Mouse (Mus musculus): ENCODE measurements at regions not wholly inside any gene's neighbourhood (a gene's known extent, or its start where the extent isn't known, plus 50 kb on each side); places are given as distances from the start of the nearest gene placed in this dataset.

- no peaks in the 10 kb centered on the region for H3K27me3 ChIP-seq (replicated peaks)
- no peaks in the 10 kb centered on the region for H3K9me3 ChIP-seq (replicated peaks)
- no peaks in the 10 kb centered on the region for H3K36me3 ChIP-seq
- H3K4me2 ChIP-seq = no peak overlapping the region
- no peak overlapping the region for H3K27ac ChIP-seq
- no peaks in the 10 kb centered on the region for H3K4me1 ChIP-seq
- no peak for ATAC-seq
- no peak overlapping the region for H3K9ac ChIP-seq
- WGBS (ENCODE audit: insufficient replicate concordance) = 48% methylated on average over 14 of the region's 14 CpGs
- no peak overlapping the region for H3K4me3 ChIP-seq
Measured at GRCm38 (mm10) chr15:31753578-31754281, 152.1 kb downstream of the Fam173b start.

DNA sequence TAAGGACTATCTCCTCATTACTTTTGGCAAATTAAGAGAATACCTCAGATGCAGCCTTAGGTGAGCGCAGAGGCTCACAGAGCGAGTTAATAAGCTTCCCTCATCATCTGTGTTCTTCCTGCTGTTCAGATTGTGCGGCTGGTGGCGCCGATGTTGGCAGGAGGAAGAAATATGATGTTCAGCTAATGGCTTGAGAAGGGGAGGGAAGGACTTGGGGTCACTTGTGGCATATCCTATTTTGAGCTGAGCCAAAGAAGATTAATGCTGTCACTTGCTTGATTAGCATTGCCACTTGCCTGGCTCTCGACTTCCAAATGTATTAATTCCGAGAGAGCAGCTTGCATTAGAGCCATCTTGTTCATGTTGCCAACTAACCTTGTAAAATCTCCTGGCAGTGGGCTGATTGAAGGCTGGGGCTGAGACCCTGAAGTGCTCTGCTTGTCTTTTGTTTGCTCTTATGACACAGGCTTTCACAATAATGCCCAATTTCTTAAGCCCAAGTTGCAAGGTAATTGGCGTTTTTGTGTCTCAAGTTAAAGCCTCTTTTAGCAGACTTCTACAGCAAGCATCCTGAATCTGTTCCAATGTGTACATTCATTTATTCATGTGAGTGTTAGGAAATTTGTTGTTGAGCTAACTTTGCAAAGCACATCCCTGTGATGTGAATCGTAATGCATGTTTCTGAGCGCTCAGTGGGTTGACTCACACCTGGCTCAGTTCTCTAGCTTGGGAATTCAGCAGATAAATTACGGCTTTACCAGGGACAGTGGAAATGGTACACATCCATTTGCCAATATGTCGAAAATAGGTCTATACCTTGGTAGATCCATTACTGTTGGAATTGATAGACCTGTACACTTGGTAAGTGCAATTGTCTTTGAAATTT is 167.6 kb downstream of the Fam173b start:
- Histone ChIP-seq H3K4me2 (no peak overlapping the region), H3K27me3 (replicated peaks) (no peaks in the 10 kb centered on the region), H3K4me1 (no peaks in the 10 kb centered on the region), H3K9ac (no peak overlapping the region), H3K27ac (no peak overlapping the region), H3K9me3 (replicated peaks) (no peaks in the 10 kb centered on the region), H3K4me3 (no peak overlapping the region), H3K36me3 (no peaks in the 10 kb centered on the region)
- WGBS (ENCODE audit: insufficient replicate concordance) = 66% methylated on average over 12 of the region's 12 CpGs
- no peak for ATAC-seq

DNA sequence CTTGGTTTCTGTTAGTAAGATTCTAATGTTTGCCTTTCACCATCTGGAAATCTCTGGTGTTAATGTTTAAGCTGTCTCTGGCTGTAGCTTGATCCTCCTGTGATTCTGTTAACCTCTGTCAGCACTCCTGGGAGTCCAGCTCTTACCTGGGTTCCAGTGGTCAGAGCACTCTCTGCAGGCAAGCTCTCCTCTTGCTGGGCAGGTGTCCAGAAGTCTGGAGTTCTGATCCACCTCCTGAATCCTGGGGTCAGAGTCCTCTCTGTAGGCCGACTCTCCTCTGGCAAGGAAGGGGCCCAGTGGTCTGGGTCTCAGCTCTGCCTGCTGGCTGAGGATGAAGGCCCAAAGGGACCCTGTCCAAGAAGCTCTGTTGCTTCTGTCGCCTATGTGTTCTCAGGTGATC is 181.4 kb downstream of the Fam173b start:
- H3K4me3 ChIP-seq = no peak overlapping the region
- no peaks in the 10 kb centered on the region for H3K4me1 ChIP-seq
- H3K27me3 ChIP-seq (replicated peaks) = no peaks in the 10 kb centered on the region
- WGBS (ENCODE audit: insufficient replicate concordance) = 62% methylated on average over 2 of the region's 2 CpGs
- no peak overlapping the region for H3K27ac ChIP-seq
- H3K9ac ChIP-seq = no peak overlapping the region
- H3K4me2 ChIP-seq = no peak overlapping the region
- ATAC-seq = no peak
- H3K9me3 ChIP-seq (replicated peaks) = peaks cover 9% of the 10 kb centered on the region; the same call in 1 of the 2 replicates
- no peaks in the 10 kb centered on the region for H3K36me3 ChIP-seq

DNA sequence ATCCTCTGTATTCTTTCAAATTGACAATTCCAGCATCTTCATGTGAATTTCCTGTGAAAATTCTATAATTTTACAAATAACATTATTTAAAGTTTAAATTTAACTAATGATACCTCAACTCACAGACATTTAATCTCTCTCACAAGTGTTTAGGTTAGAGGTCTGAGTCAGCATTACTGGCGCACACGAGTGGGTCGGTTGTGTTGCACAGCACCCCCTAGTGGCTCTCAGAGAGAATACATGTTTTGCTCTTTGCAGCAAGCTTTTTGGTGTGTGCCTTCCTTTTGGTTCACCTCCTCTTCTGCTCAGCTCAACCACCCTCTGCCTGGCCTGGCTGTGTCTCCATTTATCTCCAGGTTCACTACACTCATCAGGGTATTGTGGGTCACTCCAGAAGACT is 183.4 kb downstream of the Fam173b start:
- no peak for ATAC-seq
- H3K4me2 ChIP-seq = no peak overlapping the region
- 66% methylated on average over 3 of the region's 3 CpGs for WGBS (ENCODE audit: insufficient replicate concordance)

DNA sequence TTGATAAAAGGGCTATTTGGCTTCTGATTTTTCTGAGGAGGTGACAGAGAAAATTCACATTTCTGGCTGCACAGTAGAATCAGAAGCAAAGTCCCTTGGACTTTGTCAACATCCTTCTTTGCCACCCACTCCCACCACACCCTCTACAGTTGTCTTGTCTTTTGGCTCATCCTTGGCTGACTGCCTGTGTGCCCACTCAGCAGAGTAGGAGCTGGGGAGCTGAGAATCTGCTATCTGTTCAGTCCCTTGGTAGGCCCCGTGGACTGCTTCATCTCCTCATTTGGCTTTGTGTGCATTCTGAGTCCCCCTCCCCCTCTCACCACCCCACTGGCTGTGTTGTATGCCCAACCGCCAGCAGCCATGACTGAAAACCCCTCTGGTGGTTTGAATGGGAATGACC is 197.2 kb downstream of the Fam173b start:
- 58% methylated on average over 2 of the region's 2 CpGs for WGBS (ENCODE audit: insufficient replicate concordance)
- Histone ChIP-seq H3K9me3 (replicated peaks) (no peaks in the 10 kb centered on the region), H3K4me2 (no peak overlapping the region), H3K27me3 (replicated peaks) (no peaks in the 10 kb centered on the region), H3K36me3 (no peaks in the 10 kb centered on the region), H3K4me1 (no peaks in the 10 kb centered on the region), H3K9ac (no peak overlapping the region), H3K27ac (no peak overlapping the region), H3K4me3 (no peak overlapping the region)
- ATAC-seq = no peak

More for the DNA sequence above, 183.4 kb downstream of the Fam173b start:
- Histone ChIP-seq H3K36me3 (no peaks in the 10 kb centered on the region), H3K4me3 (no peak overlapping the region), H3K4me1 (no peaks in the 10 kb centered on the region), H3K27ac (no peak overlapping the region), H3K9me3 (replicated peaks) (peaks cover 9% of the 10 kb centered on the region; the same call in 1 of the 2 replicates), H3K27me3 (replicated peaks) (no peaks in the 10 kb centered on the region), H3K9ac (no peak overlapping the region)

DNA sequence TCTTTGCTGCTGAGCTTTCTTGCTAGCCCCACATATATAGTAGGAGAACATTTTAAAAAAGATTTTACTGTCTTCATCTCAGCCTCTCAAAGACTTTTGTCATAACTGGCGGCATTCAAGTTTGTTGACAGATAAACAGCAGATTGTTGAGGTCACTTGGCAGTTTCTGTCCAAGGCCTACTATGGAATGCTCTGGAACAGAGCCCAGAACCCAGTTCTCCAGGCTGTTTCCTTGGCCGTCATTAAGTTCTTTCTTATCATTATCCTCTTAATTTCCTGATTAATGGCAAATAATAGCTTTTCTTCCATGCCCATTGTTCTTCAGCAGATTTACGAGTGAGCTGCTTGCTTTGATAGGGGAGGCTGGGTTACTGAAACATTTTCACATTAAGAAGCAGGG is 203.9 kb downstream of the Fam173b start:
- Histone ChIP-seq H3K4me3 (no peak overlapping the region), H3K9me3 (replicated peaks) (no peaks in the 10 kb centered on the region), H3K27me3 (replicated peaks) (no peaks in the 10 kb centered on the region), H3K4me1 (no peaks in the 10 kb centered on the region), H3K36me3 (no peaks in the 10 kb centered on the region), H3K4me2 (no peak overlapping the region), H3K27ac (no peak overlapping the region), H3K9ac (no peak overlapping the region)
- WGBS (ENCODE audit: insufficient replicate concordance) = 57% methylated on average over 3 of the region's 3 CpGs
- ATAC-seq = no peak

DNA sequence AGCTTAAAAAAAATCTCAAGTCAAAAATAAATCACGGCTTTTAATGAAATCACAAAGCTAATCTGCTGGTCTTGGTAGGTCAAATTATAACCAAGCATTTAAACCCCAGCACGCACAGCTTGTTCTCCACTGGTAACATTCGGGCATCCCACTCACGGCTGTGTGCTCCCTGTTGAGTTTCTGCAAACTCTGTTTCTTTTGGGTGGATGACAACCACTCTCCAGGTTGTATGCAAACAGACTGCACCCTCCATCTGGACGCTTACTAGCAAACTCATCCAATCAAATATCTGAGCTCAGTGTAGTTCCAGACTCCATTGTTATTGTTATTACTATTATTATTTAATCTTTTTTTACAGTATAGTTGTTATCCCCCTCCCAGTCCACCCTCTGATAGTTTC is 213.9 kb downstream of the Fam173b start:
- H3K36me3 ChIP-seq = no peaks in the 10 kb centered on the region
- no peak for ATAC-seq
- H3K4me2 ChIP-seq = no peak overlapping the region
- H3K9ac ChIP-seq = no peak overlapping the region
- H3K27ac ChIP-seq = no peak overlapping the region
- H3K27me3 ChIP-seq (replicated peaks) = no peaks in the 10 kb centered on the region
- H3K4me1 ChIP-seq = no peaks in the 10 kb centered on the region
- 78% methylated on average over 5 of the region's 5 CpGs for whole genome bisulfite sequencing (ENCODE audit: insufficient replicate concordance)
- no peak overlapping the region for H3K4me3 ChIP-seq
- no peaks in the 10 kb centered on the region for H3K9me3 ChIP-seq (replicated peaks)

GRCm38 (mm10) chr15:31819219-31819618 is 217.6 kb downstream of the Fam173b start:
- Histone ChIP-seq H3K27me3 (replicated peaks) (no peaks in the 10 kb centered on the region), H3K9me3 (replicated peaks) (no peaks in the 10 kb centered on the region), H3K4me2 (no peak overlapping the region), H3K4me1 (no peaks in the 10 kb centered on the region), H3K36me3 (no peaks in the 10 kb centered on the region), H3K9ac (no peak overlapping the region), H3K27ac (no peak overlapping the region), H3K4me3 (no peak overlapping the region)
- no peak for ATAC-seq
- WGBS (ENCODE audit: insufficient replicate concordance) = 65% methylated on average over 6 of the region's 6 CpGs

DNA sequence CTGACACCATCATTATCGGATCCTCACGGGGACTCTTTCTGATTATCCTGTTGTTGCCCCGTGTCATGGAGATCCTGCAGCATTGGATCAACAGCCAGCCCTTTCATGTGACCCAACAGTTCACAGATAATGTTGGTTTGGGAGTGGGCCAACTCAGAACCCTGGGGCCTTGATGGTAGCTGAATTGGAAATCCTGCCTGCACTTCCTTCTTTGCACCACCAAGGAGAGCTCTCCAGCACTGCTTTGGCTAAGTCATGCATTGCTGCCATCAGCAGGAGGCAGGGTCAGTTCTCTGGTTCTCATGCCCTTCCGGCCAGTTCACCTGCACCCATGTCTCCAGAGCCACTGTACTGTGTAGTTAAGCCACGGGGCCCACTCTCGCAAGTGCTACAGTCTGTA is 225.6 kb downstream of the Fam173b start:
- no peak overlapping the region for H3K27ac ChIP-seq
- H3K9me3 ChIP-seq (replicated peaks) = 0 out of 2 replicates have a peak, but pooled peaks cover 7% of the 10 kb centered on the region
- no peaks in the 10 kb centered on the region for H3K4me1 ChIP-seq
- no peaks in the 10 kb centered on the region for H3K27me3 ChIP-seq (replicated peaks)
- H3K4me3 ChIP-seq = no peak overlapping the region
- H3K9ac ChIP-seq = no peak overlapping the region
- 70% methylated on average over 6 of the region's 6 CpGs for WGBS (ENCODE audit: insufficient replicate concordance)
- no peak overlapping the region for H3K4me2 ChIP-seq
- H3K36me3 ChIP-seq = no peaks in the 10 kb centered on the region
- ATAC-seq = no peak

DNA sequence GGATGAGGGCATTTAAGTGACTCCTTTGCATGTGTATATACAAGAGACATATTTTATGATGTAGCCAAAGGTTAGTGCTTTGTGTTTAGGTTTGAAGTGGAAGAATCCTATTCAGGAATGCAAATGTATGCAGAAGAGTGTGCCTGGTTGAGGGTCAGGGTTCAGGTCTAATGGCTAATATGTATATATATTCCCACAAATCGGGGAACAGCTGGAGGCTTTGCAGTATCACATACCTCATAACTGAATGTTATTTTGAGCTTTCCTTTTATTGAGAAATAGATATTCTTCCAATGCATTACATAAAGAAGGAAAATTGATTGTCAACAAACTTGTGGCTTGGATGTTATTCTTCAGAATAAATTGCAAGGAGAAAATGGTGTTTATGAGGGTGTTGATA is 239.9 kb downstream of the Fam173b start:
- no peaks in the 10 kb centered on the region for H3K4me1 ChIP-seq
- WGBS (ENCODE audit: insufficient replicate concordance) = 57% methylated on average over 1 of the region's 1 CpGs
- no peak overlapping the region for H3K4me3 ChIP-seq
- H3K36me3 ChIP-seq = no peaks in the 10 kb centered on the region
- no peak overlapping the region for H3K27ac ChIP-seq
- no peak for ATAC-seq
- H3K27me3 ChIP-seq (replicated peaks) = no peaks in the 10 kb centered on the region
- H3K9ac ChIP-seq = no peak overlapping the region
- no peaks in the 10 kb centered on the region for H3K9me3 ChIP-seq (replicated peaks)
- H3K4me2 ChIP-seq = no peak overlapping the region

GRCm38 (mm10) chr15:31854764-31855163 is 253.1 kb downstream of the Fam173b start:
- Histone ChIP-seq H3K9me3 (replicated peaks) (no peaks in the 10 kb centered on the region), H3K9ac (no peak overlapping the region), H3K27me3 (replicated peaks) (no peaks in the 10 kb centered on the region), H3K36me3 (no peaks in the 10 kb centered on the region), H3K27ac (no peak overlapping the region), H3K4me1 (no peaks in the 10 kb centered on the region), H3K4me2 (no peak overlapping the region), H3K4me3 (no peak overlapping the region)
- no peak for ATAC-seq
- 58% methylated on average over 5 of the region's 5 CpGs for WGBS (ENCODE audit: insufficient replicate concordance)

DNA sequence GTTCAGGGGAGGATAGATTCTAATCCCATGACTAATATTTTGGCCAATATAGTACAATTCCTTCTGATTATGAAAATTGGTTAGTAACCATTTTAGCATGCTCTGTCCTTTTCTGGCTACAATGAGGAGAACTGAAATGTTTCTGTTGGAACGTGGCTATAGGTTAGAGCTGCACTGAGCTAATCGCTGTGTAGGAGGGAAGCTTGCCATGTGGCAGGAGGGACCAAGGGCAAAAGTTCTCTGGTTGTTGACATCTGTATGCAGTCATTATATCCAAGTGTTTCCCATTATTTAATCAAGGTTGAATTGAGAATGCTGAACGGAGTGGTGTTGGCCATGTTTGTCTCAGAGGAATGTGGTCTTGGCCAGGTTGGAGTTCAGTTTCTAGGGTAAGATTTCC is 253.5 kb downstream of the Fam173b start:
- H3K27ac ChIP-seq = no peak overlapping the region
- H3K4me2 ChIP-seq = no peak overlapping the region
- no peaks in the 10 kb centered on the region for H3K27me3 ChIP-seq (replicated peaks)
- H3K4me3 ChIP-seq = no peak overlapping the region
- H3K9me3 ChIP-seq (replicated peaks) = no peaks in the 10 kb centered on the region
- 71% methylated on average over 3 of the region's 3 CpGs for WGBS (ENCODE audit: insufficient replicate concordance)
- no peak for ATAC-seq
- H3K9ac ChIP-seq = no peak overlapping the region
- no peaks in the 10 kb centered on the region for H3K4me1 ChIP-seq
- H3K36me3 ChIP-seq = no peaks in the 10 kb centered on the region

Measured in liver, embryonic 12.5 days (tissue).